In the genomic region with DNA sequence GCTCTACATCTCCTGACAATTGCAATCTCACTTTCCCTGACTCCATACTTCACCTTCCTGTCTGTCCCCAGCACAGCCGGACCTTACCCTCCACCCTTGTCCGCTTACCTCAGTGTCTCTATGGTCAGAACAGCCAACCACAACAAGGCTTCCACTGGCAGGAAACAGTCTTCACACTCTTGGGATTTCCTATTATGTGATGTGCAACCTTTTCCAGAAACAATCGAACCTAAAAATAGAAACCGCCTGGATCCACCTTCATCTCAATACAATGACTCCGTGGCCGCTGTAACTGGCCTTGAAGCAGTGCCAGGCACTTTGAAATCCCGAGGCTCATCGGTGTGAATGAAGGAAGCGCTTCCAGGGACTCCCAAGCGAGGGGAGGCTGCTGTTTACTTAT, we compare ENCODE assay signal across 10 mouse cellular contexts.
DNase-seq lines count a peak whose midpoint lies in the region; ATAC-seq lines count a peak whose summit lies in the region.
"Had no signal": no experiment of that assay in that cellular context is flagged by ENCODE, and none has a peak within 500 bp of the region (broad histone marks: within the 10 kb centered on the region; RNA-seq: fewer than 3 reads in every experiment).

No protein-coding gene starts in this region.

- 37% methylated on average over 10 of the region's 10 CpGs for WGBS in intestine, embryonic 16.5 days
- WGBS in intestine, embryonic 15.5 days = 37% methylated on average over 10 of the region's 10 CpGs
- 22% methylated on average over 10 of the region's 10 CpGs for WGBS in forebrain, embryonic 16.5 days

- H3K9ac ChIP-seq in intestine, embryonic 16.5 days (ENCODE audit: low read depth, low read length) = no peak overlapping the region
- H3K9ac ChIP-seq in intestine, embryonic 15.5 days = no peak overlapping the region
- H3K9ac ChIP-seq in forebrain, embryonic 16.5 days (replicated peaks; ENCODE audit: low read depth, low read length) = no peak overlapping the region
- H3K9ac ChIP-seq: liver, embryonic 13.5 days had no signal

- H3K9me3 ChIP-seq in intestine, embryonic 16.5 days (ENCODE audit: control insufficient read depth, low read length) = no peaks in the 10 kb centered on the region
- H3K9me3 ChIP-seq in intestine, embryonic 15.5 days = no peaks in the 10 kb centered on the region
- no peaks in the 10 kb centered on the region for H3K9me3 ChIP-seq in forebrain, embryonic 16.5 days (ENCODE audit: control insufficient read depth, low read length)
- H3K9me3 ChIP-seq: liver, embryonic 13.5 days had no signal

- H3K4me3 ChIP-seq in intestine, embryonic 16.5 days (ENCODE audit: low read length) = no peak overlapping the region
- H3K4me3 ChIP-seq in intestine, embryonic 15.5 days (replicated peaks) = no peak overlapping the region
- H3K4me3 ChIP-seq in forebrain, embryonic 16.5 days (replicated peaks; ENCODE audit: low read length) = no peak overlapping the region
- H3K4me3 ChIP-seq: layer of hippocampus, adult 2 months; liver, embryonic 13.5 days had no signal

- intact Hi-C loops in heart, postnatal 14 days (cut with DNase I) = loop anchor here (2.0 kb wide), 1 partner anchor 253 kb away; a partner anchor contains a TSS

- peak; percentile 56 for ATAC-seq in intestine, embryonic 16.5 days
- ATAC-seq in intestine, embryonic 15.5 days = no peak
- no peak for ATAC-seq in forebrain, embryonic 16.5 days
- no peak for ATAC-seq in activated CD4-positive, CD25-positive, alpha-beta regulatory T cell, adult 4 months

- H3K27me3 ChIP-seq in intestine, embryonic 16.5 days (replicated peaks; ENCODE audit: control insufficient read depth, insufficient read depth, low read length) = no peaks in the 10 kb centered on the region
- no peaks in the 10 kb centered on the region for H3K27me3 ChIP-seq in intestine, embryonic 15.5 days (replicated peaks)
- no peaks in the 10 kb centered on the region for H3K27me3 ChIP-seq in forebrain, embryonic 16.5 days (replicated peaks; ENCODE audit: control insufficient read depth, insufficient read depth, low read length)
- H3K27me3 ChIP-seq: liver, embryonic 13.5 days had no signal

- peaks cover 8% of the 10 kb centered on the region; the same call in 1 of the 2 replicates for H3K4me1 ChIP-seq in intestine, embryonic 16.5 days (ENCODE audit: control insufficient read depth, insufficient read depth, low read length)
- no peaks in the 10 kb centered on the region for H3K4me1 ChIP-seq in intestine, embryonic 15.5 days (replicated peaks)
- H3K4me1 ChIP-seq in forebrain, embryonic 16.5 days (replicated peaks; ENCODE audit: control insufficient read depth, insufficient read depth, low read length) = no peaks in the 10 kb centered on the region
- H3K4me1 ChIP-seq: liver, embryonic 13.5 days had no signal

- H3K27ac ChIP-seq in intestine, embryonic 16.5 days (ENCODE audit: low read length) = no peak overlapping the region
- H3K27ac ChIP-seq in intestine, embryonic 15.5 days = no peak overlapping the region
- no peak overlapping the region for H3K27ac ChIP-seq in forebrain, embryonic 16.5 days (ENCODE audit: low read length)
- H3K27ac ChIP-seq: layer of hippocampus, adult 2 months; liver, embryonic 13.5 days had no signal

- H3K36me3 ChIP-seq in intestine, embryonic 16.5 days (ENCODE audit: control insufficient read depth, insufficient read depth, low read length) = no peaks in the 10 kb centered on the region
- H3K36me3 ChIP-seq in intestine, embryonic 15.5 days = no peaks in the 10 kb centered on the region
- no peaks in the 10 kb centered on the region for H3K36me3 ChIP-seq in forebrain, embryonic 16.5 days (ENCODE audit: control insufficient read depth, insufficient read depth)
- H3K36me3 ChIP-seq: liver, embryonic 13.5 days had no signal

- DNase-seq in adrenal gland, postnatal 36 days = peak; percentile 75 to 77
- peak; percentile 53 to 55 for DNase-seq in heart, postnatal 14 days
- peak; percentile 69 for DNase-seq in lung, postnatal 10 days
- DNase-seq in thymus, adult 18-20 months = no peak
- DNase-seq: liver, embryonic 13.5 days had no signal

- H3K4me2 ChIP-seq in intestine, embryonic 16.5 days (ENCODE audit: low read depth, low read length) = no peak overlapping the region
- no peak overlapping the region for H3K4me2 ChIP-seq in intestine, embryonic 15.5 days (replicated peaks)
- no peak overlapping the region for H3K4me2 ChIP-seq in forebrain, embryonic 16.5 days (ENCODE audit: low read length)
- H3K4me2 ChIP-seq: liver, embryonic 13.5 days had no signal

Comparison
In these comparisons a context has a peak if more than half of its experiments do, and no peak if none do; other contexts are left out.
1. DNase-seq: peak in adrenal gland, postnatal 36 days (2 of 2), heart, postnatal 14 days (2 of 2) and lung, postnatal 10 days (single experiment); none in thymus, adult 18-20 months (0 of 2).